Mouse (Mus musculus): Measurements from ENCODE around the gene Cyp2d34.

Cyp2d34 gene

DNA sequence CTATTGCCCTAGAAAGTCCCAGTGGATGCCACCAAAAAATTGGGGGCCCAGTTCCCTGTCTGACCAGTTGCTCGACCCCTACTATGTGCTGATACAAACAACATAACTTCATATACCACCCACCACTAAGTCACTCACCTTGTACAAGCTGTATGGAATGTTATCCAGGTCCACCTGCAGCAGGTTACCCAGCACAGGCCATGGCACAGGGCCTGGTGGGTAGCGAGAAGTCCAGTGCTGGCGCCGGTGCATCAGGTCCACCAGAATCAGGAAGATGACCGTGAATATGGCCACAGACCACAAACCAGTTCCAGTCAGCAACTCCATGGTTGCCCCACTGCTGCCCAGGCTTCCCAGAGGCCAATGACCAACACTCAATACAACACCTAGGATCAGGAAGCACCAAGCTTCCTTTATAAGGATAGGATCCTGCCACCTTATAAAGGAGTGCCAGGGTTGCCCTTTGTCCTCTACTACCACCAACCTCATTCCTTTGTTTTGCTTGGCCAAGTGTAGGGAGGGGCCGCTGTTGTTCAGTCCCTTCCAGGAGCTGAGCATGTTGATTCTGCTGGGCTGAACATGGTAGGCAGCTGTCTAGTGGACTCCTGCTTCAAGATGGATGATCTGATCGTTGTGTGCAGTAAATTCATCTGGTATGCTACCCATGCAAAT, at the start of gene Cyp2d34:
Gene Cyp2d34, minus strand, starts transcription at position 416 of the 672 bp plus-strand sequence.
- DNase-seq: no peak

DNA sequence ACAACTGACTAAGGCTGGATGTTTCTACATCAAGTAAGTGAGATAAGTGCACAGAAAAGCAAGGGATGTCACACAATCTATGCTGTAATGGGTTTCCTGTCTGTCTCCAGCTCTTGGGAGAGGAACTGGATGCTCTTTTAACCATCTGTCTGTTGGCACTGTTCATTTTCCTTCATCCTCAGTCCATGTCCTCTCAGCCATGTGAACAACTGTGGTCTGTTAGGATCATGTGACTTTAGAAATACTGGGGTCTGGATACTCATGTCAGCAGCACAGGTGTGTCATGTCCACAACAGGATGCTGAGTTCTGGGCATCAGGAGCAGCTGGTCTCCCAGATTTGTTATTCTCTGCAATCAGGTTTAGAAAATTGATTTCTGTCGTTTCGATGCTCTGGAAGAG, 35.6 kb upstream of the Cyp2d34 start:
- DNase-seq: no peak

DNA sequence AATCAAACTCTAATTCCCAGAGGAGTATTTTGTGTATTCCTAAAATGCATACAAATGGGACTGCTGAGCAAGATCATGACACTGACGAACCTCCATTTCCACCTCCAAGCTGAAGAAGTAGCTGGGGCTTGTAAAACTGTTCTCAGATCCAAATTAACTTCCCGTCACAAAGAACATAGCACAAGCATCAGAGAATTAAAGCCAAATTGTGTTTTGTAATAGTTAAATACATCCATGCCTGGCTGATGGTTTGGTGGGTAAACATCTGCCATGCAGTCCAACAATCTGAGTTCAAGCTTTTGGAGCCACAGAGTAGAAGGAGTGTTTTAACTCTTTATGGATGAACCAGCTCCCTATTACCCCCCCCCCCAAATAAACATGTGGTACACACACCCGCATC, 23.6 kb upstream of the Cyp2d34 start:
- DNase-seq: no peak

DNA sequence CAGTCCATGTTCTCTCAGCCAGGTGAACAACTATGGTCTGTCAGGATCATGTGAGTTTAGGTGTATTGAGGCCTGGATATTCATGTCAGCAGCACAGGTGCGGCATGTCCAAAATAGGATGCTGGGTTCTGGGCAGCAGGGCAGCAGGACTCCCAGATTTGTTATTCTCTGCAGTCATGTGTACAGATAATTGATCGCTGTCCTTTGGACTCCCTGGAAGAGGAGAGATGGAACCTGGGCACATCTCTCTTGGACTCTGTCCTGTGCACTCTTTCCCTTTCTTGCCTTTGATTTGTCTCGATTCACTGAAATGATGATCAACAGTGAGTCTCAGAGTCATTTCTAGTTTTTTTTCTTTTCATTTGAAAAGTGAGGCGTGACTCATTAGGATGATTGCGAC, 23.0 kb upstream of the Cyp2d34 start:
- DNase-seq: no peak

DNA sequence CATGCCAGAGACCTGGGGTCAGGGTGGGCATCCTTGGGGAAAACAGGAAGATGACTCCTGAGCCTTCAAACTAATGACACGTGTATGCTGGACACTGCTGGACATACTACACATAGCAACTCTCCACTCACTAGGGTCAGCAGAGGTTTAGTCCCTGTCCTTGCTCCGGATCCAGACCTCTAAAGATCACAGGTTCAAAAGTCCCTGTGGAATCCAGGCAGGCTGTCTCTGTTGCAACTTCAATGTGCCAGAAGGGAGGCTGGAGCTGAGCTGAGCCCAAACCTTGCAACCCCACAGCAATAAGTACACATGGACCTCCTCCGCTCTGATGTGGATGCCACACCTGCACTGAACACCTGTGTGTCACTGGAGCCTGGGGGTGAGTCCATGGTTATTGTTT, 22.0 kb upstream of the Cyp2d34 start:
- DNase-seq: no peak

DNA sequence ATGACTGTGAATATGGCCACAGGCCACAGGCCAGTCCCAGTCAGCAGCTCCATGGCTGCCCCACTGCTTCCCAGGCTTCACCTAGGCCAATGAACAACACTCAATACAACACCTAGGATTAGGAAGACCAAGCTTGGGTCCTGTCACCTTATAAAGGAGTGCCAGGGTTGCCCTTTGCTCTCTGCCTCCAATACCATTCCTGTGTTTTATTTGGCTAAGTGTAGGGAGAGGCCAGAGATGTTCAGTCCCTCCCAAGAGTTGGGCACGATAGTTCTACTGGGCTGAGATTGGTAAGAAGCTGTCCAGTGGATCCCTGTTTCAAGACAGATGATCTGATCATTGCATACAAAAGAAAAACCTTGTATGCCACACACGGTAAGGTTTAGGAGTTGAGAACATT, 21.2 kb upstream of the Cyp2d34 start:
- DNase-seq: no peak

DNA sequence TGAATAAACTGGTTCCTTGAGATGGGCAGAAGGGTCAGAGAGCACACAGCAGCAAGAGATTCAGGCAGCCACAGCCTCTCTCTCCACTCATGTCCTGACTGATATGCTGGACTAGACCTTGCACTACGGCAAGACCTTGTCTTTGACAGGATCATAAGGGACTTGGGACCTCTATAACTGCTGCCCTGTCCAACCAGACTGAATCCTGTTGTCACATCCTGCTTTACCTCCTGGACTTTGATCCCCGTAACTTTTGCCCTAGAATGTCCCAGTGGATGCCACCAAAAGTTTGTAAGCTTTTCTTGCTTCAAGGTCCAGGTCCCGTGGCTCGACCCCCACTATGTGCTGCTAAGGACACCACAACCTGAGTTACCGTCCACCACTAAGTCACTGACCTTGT, 20.6 kb upstream of the Cyp2d34 start:
- no peak for DNase-seq

DNA sequence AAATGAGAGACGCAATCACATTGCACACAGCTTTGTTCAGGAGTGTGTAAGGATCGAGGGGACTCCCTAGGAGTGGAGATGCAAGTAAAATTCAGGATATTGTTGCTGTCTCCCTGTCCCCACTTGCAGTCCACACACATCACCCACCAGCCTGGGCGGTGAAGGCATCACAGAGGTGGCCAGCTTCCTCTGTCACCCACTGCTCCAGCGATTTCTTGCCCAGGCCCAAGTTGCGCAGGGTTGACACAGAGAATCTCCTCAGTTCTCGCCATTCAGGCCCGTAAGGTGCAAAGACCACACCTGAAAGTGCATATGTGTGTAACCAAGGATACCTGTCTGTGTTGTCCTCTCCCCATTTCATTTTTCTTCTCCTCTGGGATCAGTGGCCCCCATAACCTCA, 19.5 kb upstream of the Cyp2d34 start:
- DNase-seq: no peak

DNA sequence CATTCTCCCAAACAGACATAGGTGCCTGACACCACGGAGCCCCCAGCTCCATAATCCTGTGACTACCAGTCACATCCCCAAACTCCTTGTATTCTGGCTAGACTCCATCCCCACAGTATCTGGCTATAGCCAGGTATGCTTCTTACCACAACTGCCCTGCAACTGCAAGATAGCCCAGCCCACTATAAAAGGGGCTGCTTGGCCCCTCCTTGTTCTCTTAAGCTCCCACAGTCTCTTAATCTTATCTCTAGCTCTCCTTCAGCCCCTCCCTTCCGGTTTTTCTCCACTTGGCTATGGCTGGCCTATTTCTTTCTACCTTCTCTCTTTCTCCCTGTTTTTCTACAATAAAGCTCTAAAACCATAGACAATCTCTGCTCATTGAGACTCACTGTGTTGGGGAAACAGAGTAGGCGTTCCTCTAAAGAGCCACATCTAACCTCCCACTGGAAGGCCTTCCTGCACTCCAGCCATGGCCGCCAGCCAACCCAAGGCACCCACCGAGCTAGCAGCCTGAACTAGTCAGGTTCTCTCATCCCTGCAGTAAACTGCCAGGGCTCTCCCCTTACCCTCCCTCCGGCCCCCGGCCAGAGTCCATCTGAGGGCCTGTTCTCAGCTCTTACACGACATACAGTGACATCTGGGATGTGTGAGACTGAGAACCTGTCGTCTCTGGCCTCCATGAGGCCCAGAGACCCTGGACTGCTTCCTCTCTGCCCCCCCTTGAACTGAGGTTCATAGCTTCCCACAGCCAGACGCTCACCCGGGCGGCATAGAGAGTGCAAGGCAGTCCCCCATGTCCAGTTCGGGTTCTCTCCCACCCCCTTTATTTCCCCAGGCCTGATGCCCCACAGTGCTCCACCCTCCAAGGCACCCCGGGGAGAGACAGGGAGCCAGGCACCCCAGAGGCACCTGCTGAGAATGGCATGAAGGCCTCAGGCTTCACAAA, 16.7 kb upstream of the Cyp2d34 start:
- no peak for DNase-seq

DNA sequence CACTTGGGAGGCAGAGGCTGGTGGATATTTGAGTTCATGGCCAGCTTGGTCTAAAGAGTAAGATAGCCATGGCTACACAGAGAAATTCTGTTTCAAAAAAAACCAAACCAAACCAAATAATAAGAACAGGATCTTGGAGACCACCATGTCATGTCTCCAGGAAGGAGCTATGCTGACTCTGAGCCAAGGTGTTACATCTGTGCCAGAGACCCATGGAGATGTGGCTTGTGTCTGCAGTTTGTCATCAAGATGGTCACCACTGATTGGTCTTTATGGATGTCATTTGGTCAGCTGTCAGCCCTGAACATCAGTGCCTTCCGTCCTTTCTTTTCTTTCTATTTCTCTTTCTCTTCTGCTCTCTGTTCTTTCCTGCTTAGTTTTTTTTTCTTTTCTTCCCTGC, 14.2 kb upstream of the Cyp2d34 start:
- no peak for DNase-seq

DNA sequence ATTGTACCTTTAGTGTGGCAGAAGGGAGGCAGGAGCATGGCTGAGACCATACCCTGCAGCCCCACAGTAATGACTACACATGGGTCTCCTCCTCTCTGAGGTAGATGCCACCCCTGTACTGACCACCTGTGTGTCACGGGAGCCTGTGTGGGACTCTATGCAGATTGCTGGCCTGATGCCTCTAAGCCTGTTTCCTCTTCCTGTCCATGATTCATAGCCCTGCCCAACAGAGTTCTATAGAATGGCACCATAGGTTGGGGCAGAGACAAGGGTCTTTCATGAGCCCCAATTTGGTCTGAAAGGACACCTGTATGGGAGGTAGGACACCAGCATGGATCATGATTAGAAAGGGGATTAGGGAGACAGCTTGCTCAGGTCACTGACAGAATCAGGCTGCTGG, 1.2 kb upstream of the Cyp2d34 start:
- no peak for DNase-seq

DNA sequence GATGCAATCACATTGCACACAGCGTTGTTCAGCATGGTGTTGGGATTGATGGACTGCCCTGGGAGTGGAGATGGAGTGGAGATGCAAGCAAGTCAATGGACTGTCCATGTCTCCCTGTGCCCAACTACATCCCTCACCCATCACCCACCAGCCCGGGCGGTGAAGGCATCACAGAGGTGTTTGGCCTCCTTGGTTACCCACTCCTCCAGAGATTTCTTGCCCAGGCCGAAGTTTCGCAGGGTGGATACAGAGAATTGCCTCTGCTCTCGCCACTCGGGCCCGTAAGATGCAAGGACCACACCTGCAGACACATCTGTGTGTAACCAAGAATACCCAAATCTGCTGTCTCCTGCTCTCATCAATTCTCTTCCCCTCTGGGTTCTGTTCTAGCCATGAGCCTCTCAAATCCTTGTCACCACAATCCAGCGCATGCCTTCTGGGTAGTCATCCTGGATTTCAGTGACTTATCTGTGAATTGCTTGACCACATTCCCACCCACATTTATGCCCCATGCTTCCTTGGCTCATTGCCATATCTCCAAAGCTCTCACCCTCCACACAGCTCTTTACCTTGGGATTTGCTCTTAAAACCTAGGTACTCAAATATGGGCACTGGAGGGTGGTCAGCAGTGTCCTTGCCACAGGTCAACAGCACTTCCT, 2.3 kb downstream of the Cyp2d34 start:
- no peak for DNase-seq

DNA sequence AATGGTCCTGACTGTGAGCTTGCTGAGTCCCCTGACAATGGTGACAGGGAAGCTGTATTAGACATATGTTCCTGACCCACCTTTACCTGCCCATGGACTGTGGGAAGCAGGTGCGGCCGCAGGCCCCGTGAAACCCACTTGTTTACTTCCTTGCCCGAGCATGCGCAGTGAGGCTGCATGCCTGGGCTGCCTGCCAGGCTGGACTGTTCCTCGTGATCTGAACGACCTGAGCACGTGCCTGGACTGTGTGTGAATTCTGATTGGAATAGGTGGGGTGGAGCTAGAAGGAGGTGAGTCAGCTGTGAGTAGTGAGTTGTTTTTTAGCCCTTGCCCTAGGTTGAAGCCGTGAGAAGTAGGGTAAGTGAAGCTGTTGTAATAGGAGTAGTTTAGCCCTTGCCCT, 38.1 kb downstream of the Cyp2d34 start:
- no peak for DNase-seq

DNA sequence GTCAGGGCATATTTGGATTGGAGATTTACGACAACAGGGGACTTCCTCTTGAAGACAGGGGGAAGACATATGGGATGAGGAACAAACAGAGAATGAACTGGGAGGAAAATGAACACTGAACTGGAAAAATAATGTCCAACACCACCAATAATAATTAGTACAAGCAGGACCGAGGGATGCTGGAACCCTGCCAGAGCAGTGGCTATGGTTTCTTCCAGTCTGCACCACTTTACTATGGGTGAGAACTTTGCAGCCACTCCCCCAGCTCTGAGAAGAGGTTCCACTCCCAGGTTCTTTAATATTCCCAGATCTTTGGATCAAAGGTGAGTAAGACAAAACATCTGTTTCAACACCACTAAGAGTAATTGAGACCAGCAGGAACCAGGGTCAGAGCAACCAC, 41.7 kb downstream of the Cyp2d34 start:
- no peak for DNase-seq

DNA sequence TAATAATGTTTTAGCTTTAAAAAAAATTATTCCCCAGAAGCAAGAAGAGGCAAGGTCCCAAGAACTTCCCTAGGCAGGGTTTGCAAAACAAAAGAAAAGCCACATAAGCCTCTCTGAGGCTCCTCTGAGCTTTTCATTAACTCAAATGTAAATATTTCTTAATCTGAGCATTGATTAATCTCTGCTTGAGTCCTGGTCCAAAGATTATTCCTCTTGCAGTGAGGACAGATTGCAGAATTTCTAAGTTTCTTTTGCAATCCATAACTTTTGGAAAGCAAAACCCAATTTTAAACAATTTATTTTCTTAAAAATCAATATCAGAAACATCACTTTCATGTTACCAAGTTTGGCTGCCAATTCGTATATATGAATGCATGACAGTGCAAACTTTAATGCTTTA, 47.9 kb downstream of the Cyp2d34 start:
- DNase-seq: no peak

Measured in lung, postnatal 10 days (tissue).